Mouse (Mus musculus): ENCODE results near the gene Lingo1.

GRCm38 (mm10) chr9:56618660-56619059 is 177.6 kb downstream of the Lingo1 start:
- TF ChIP-seq TAL1 (IDR thresholded peaks at IDR 0.05; ENCODE audit: low read length), result no peak
- no peak for TF ChIP-seq GATA1 (IDR thresholded peaks at IDR 0.05; ENCODE audit: low read length)

Measured in erythroblast, embryonic 14.5 days (primary cell).